Comparison of ENCODE assay signal across 15 mouse cellular contexts in genomic region chr19:43850026-43850425, GRCm38 (mm10).
DNase-seq lines count a peak whose midpoint lies in the region; ATAC-seq lines count a peak whose summit lies in the region.
"Had no signal": no experiment of that assay in that cellular context is flagged by ENCODE, and none has a peak within 500 bp of the region (broad histone marks: within the 10 kb centered on the region; RNA-seq: fewer than 3 reads in every experiment).

No protein-coding gene starts in this region.

- DNase-seq in adrenal gland, postnatal 25 days: peak; percentile 30
- DNase-seq in adrenal gland, postnatal 10 days: no peak
- DNase-seq in ES-CJ7 (ENCODE audit: low read depth, low spot score): peak; percentile 30
- DNase-seq in retina, embryonic 14.5 days (ENCODE audit: low spot score): no peak
- DNase-seq in cerebellum, postnatal 14 days: no peak
- DNase-seq: B cell, adult 2 months; cerebellum, adult 11 months; embryo, embryonic 11 days; gastrocnemius, postnatal 14 days; heart, adult 11 months; kidney, adult 2 months had no signal

- ATAC-seq in erythroblast, adult 5-6 weeks (replicated peaks; ENCODE audit: low FRiP score, poor library complexity, severe bottlenecking): peak; percentile 43; the same call in 1 of the 2 replicates
- ATAC-seq: forebrain, embryonic 13.5 days; forebrain, embryonic 16.5 days; intestine, postnatal 0 days had no signal

Comparison
In these comparisons a context has a peak if more than half of its experiments do, and no peak if none do; other contexts are left out.
1. DNase-seq: peak in adrenal gland, postnatal 25 days (single experiment) and ES-CJ7 (single experiment); none in adrenal gland, postnatal 10 days (single experiment), retina, embryonic 14.5 days (single experiment) and cerebellum, postnatal 14 days (0 of 2).